Mouse (Mus musculus) stomach, postnatal 0 days (tissue): ENCODE results near the gene Krt20.

ENCODE experiments used
- CTCF ChIP-seq: IDR thresholded peaks from 2 replicates; pipeline ENCODE4 v1.5.1; 2016; ENCODE audit warnings: antibody characterized with exemption, low read depth, mild to moderate bottlenecking, moderate library complexity
- EP300 ChIP-seq: optimal IDR thresholded peaks from 2 replicates; pipeline ENCODE3; 2016; ENCODE audit warnings: antibody characterized with exemption

DNA sequence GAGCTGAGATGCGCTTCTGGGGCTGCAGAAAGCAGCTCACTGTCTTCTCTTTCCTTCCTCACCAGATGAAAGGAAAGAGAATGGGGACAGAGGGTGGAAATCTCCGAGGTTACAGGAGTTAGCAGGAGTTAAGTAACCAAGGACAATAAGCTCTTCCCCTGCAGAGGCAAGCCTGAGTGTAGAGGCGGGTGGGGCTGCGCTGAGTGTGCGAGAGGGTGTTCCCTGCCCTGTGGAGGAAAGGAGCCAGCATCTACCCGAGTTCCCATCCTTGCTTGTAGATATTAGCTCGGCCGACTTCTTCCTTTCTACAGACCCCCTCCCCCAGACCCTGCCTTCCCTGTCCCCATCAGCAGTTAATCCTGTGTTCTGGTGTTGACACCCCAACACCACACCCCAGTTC lies 39.1 kb downstream of the Krt20 start:
- no peak for TF ChIP-seq CTCF
- TF ChIP-seq EP300: no peak
